Mouse (Mus musculus) heart, adult 2 months (tissue): Measurements from ENCODE around the gene Cavin4.

Experiments
- CTCF ChIP-seq: fragments of 200-600 bp; IDR thresholded peaks from 2 replicates; pipeline ENCODE4 v1.8.1; 2022; ENCODE audit warnings: antibody characterized with exemption, mild to moderate bottlenecking, moderate library complexity
- EP300 ChIP-seq: fragments of 200-500 bp; IDR thresholded peaks from 2 replicates; pipeline ENCODE4 v1.6.1; 2011; ENCODE audit warnings: low read depth, low read length, control low read depth; ENCODE audit not compliant: insufficient read depth
- POLR2A ChIP-seq: fragments of 200-500 bp; IDR thresholded peaks from 2 replicates; pipeline ENCODE4 v1.6.1; 2011; ENCODE audit warnings: mild to moderate bottlenecking, low read depth, low read length, control low read depth; ENCODE audit not compliant: insufficient read depth

GRCm38 (mm10) chr4:48622946-48623345 is 40.4 kb upstream of the Cavin4 start:
- TF ChIP-seq EP300 (no peak), CTCF (no peak), POLR2A (no peak)
